Mouse (Mus musculus) telencephalon, adult 2 months (tissue): Measurements from ENCODE around the gene Gm8247.
"Not testable (repeated sequence)": the region's sequence is repeated elsewhere in the genome, so short reads cannot be mapped to it uniquely, and the experiment has no call there.

Source experiments
- DNase-seq: peaks from one replicate; pipeline ENCODE4 v3.0.0-alpha.2; 2011; ENCODE audit warnings: low read depth, low spot score

The Gm8247 gene

GRCm38 (mm10) chr14:44582853-44583252 is at the start of gene Gm8247:
Gene Gm8247 (plus strand): TSS chr14:44583153.
- not testable (repeated sequence) for DNase-seq

GRCm38 (mm10) chr14:44547961-44548360 is 35.0 kb upstream of the Gm8247 start:
- not testable (repeated sequence) for DNase-seq

- DNase-seq, result not testable (repeated sequence)
These were observed 8.8 kb downstream of the Gm8247 start for GRCm38 (mm10) chr14:44591765-44592164.

- not testable (repeated sequence) for DNase-seq
These were observed 44.8 kb downstream of the Gm8247 start, which contains the start of gene Gm5624 for GRCm38 (mm10) chr14:44627737-44628136. Gene Gm5624 (minus strand): TSS chr14:44627938.
